Mouse (Mus musculus) ES-E14 (cell line): ENCODE results near the gene Arhgap40. TPM values are rescaled to one million over a fixed set of nuclear protein-coding genes. Genes with fewer than 3 reads are reported as not detected.

ENCODE experiments used
- DNase-seq: peaks from one replicate; pipeline ENCODE4 v3.0.0-alpha.2; 2013; ENCODE audit warnings: low read depth, low spot score
- H3K27ac ChIP-seq: 2 replicates; pipeline ENCODE4 v1.5.1; 2012; ENCODE audit warnings: low read depth, mild to moderate bottlenecking, low read length, moderate library complexity, mixed read lengths; ENCODE audit not compliant: poor library complexity, insufficient read depth, severe bottlenecking
- H3K36me3 ChIP-seq: 2 replicates; pipeline ENCODE4 v1.6.1; 2012; ENCODE audit warnings: mild to moderate bottlenecking, low read length, moderate library complexity, mixed read lengths; ENCODE audit not compliant: control insufficient read depth, poor library complexity, insufficient read depth, severe bottlenecking
- H3K4me1 ChIP-seq, 2 experiments: fragments of 150-350 bp in 1 of 2; sonication (generic) in 1 of 2; 2 replicates each; pipeline ENCODE4 v1.6.1; 2012; ENCODE audit warnings: low read length in 2 of 2, mild to moderate bottlenecking in 1 of 2, mixed read lengths in 1 of 2; ENCODE audit not compliant: control insufficient read depth in 2 of 2, insufficient read depth in 2 of 2, poor library complexity in 1 of 2
- H3K4me3 ChIP-seq, 2 experiments: fragments of 150-350 bp in 1 of 2; sonication (generic) in 1 of 2; 2 replicates each; pipeline ENCODE4 v1.5.1; 2012; ENCODE audit warnings: low read length in 2 of 2, low read depth in 1 of 2, mild to moderate bottlenecking in 1 of 2, mixed read lengths in 1 of 2; ENCODE audit not compliant: insufficient read depth in 1 of 2, poor library complexity in 1 of 2, severe bottlenecking in 1 of 2
- H3K9ac ChIP-seq: 2 replicates; pipeline ENCODE4 v1.6.1; 2012; ENCODE audit warnings: low read depth, mild to moderate bottlenecking, low read length, mixed read lengths; ENCODE audit not compliant: poor library complexity, insufficient read depth, severe bottlenecking
- H3K9me3 ChIP-seq: fragments of 150-350 bp; sonication (generic); 2 replicates; pipeline ENCODE4 v1.6.1; 2012; ENCODE audit warnings: low read depth, mild to moderate bottlenecking, low read length; ENCODE audit not compliant: control insufficient read depth, insufficient read depth
- CHD2 ChIP-seq: IDR thresholded peaks from 2 replicates; pipeline ENCODE4 v1.6.1; 2014; ENCODE audit warnings: mild to moderate bottlenecking, low read depth, low read length, inconsistent platforms
- HCFC1 ChIP-seq: IDR thresholded peaks from 2 replicates; pipeline ENCODE4 v1.6.1; 2012; ENCODE audit warnings: low read length, inconsistent platforms, borderline replicate concordance; ENCODE audit not compliant: insufficient read depth
- MAFK ChIP-seq: IDR thresholded peaks from 2 replicates; pipeline ENCODE4 v1.6.1; 2014; ENCODE audit warnings: mild to moderate bottlenecking, low read depth, low read length, inconsistent platforms; ENCODE audit not compliant: insufficient read depth
- ZC3H11A ChIP-seq: IDR thresholded peaks from 2 replicates; pipeline ENCODE4 v1.6.1; 2012; ENCODE audit warnings: low read depth, mild to moderate bottlenecking, inconsistent platforms, low read length, borderline replicate concordance
- ZNF384 ChIP-seq: IDR thresholded peaks from 2 replicates; pipeline ENCODE4 v1.6.1; 2012; ENCODE audit warnings: low read depth, low read length, inconsistent platforms
- in situ Hi-C, 2 experiments: fragments of 600-800 bp; cut with MboI; formaldehyde crosslinking; loops; one replicate each; pipeline ENCODE4 v1.15.1; 2025; ENCODE audit warnings: low sequenced_read_pairs in 2 of 2, inconsistent platforms in 1 of 2; ENCODE audit not compliant: unreplicated experiment in 2 of 2
- total RNA-seq: library from RNA; depleted of rRNA; stranded (reverse); fragments of 300-350 nt; gene quantifications from 2 replicates; pipeline ENCODE4 v1.2.3, GENCODE M21; 2012

Gene Arhgap40
- total RNA-seq, 1 experiment: 0.89 TPM

- no peak overlapping the region for H3K4me3 ChIP-seq
- peak; percentile 81 for DNase-seq
- H3K9ac ChIP-seq: no peak overlapping the region
- H3K27ac ChIP-seq: no peak overlapping the region
- H3K4me1 ChIP-seq: no peaks in the 10 kb centered on the region
- TF ChIP-seq HCFC1 (no peak), ZNF384 (no peak), ZC3H11A (no peak), CHD2 (no peak), MAFK (no peak)
- no peaks in the 10 kb centered on the region for H3K36me3 ChIP-seq
- in situ Hi-C loops: no loop called here
- no peaks in the 10 kb centered on the region for H3K9me3 ChIP-seq
Observed at GRCm38 (mm10) chr2:158570421-158571081, 58.0 kb downstream of the Arhgap40 start.

GRCm38 (mm10) chr2:158579979-158580378 is 67.4 kb downstream of the Arhgap40 start:
- in situ Hi-C loops: no loop called here
- H3K4me3 ChIP-seq: no peak overlapping the region
- no peaks in the 10 kb centered on the region for H3K4me1 ChIP-seq
- no peaks in the 10 kb centered on the region for H3K9me3 ChIP-seq
- TF ChIP-seq ZNF384 (no peak), ZC3H11A (no peak), CHD2 (no peak), MAFK (no peak), HCFC1 (no peak)
- no peak for DNase-seq
- H3K9ac ChIP-seq: no peak overlapping the region
- no peaks in the 10 kb centered on the region for H3K36me3 ChIP-seq
- no peak overlapping the region for H3K27ac ChIP-seq

GRCm38 (mm10) chr2:158584621-158585358 is 72.2 kb downstream of the Arhgap40 start:
- H3K9ac ChIP-seq: no peak overlapping the region
- no peak for TF ChIP-seq MAFK
- no peak for TF ChIP-seq ZNF384
- no peak for TF ChIP-seq HCFC1
- no peak for TF ChIP-seq ZC3H11A
- no peak for TF ChIP-seq CHD2
- in situ Hi-C loops: no loop called here
- no peak overlapping the region for H3K27ac ChIP-seq
- no peaks in the 10 kb centered on the region for H3K9me3 ChIP-seq
- no peaks in the 10 kb centered on the region for H3K4me1 ChIP-seq
- DNase-seq: peak; percentile 62
- no peaks in the 10 kb centered on the region for H3K36me3 ChIP-seq
- H3K4me3 ChIP-seq: no peak overlapping the region

- H3K27ac ChIP-seq: no peak overlapping the region
- in situ Hi-C loops: no loop called here
- TF ChIP-seq HCFC1 (no peak), CHD2 (no peak), MAFK (no peak), ZC3H11A (no peak), ZNF384 (no peak)
Observed at GRCm38 (mm10) chr2:158588524-158589271, 76.1 kb downstream of the Arhgap40 start.

More at GRCm38 (mm10) chr2:158588524-158589271, 76.1 kb downstream of the Arhgap40 start:
- Histone ChIP-seq H3K9me3 (no peaks in the 10 kb centered on the region), H3K4me3 (no peak overlapping the region), H3K9ac (no peak overlapping the region), H3K4me1 (peaks cover 0 to 2% of the 10 kb centered on the region in 2 experiments; a peak in 2 of 4 replicates), H3K36me3 (no peaks in the 10 kb centered on the region)
- DNase-seq: no peak
